Mouse (Mus musculus): Measurements from ENCODE around the gene Xpo6.
A peak's percentile ranks its signal among the peaks of the same experiment; 100 is the strongest.

Gene Xpo6

GRCm38 (mm10) chr7:126121533-126121932 is 78.8 kb downstream of the Xpo6 start:
- no peak for DNase-seq (ENCODE audit: low spot score)

GRCm38 (mm10) chr7:126119819-126120218 is 80.5 kb downstream of the Xpo6 start:
- DNase-seq (ENCODE audit: low spot score), result no peak

- no peak for DNase-seq (ENCODE audit: low spot score)
Measured at GRCm38 (mm10) chr7:126113263-126113662, 87.0 kb downstream of the Xpo6 start.

- DNase-seq (ENCODE audit: low spot score), result no peak
Measured at GRCm38 (mm10) chr7:126111230-126111629, 89.1 kb downstream of the Xpo6 start.

GRCm38 (mm10) chr7:126109898-126110297 is 90.4 kb downstream of the Xpo6 start:
- no peak for DNase-seq (ENCODE audit: low spot score)

GRCm38 (mm10) chr7:126100440-126100839 is 99.9 kb downstream of the Xpo6 start:
- no peak for DNase-seq (ENCODE audit: low spot score)

GRCm38 (mm10) chr7:126099835-126100234 is 100.5 kb downstream of the Xpo6 start:
- DNase-seq (ENCODE audit: low spot score), result no peak

- DNase-seq (ENCODE audit: low spot score), result no peak
Measured at GRCm38 (mm10) chr7:126099163-126099775, 101.0 kb downstream of the Xpo6 start.

- DNase-seq (ENCODE audit: low spot score), result no peak
Measured at GRCm38 (mm10) chr7:126097219-126097915, 102.9 kb downstream of the Xpo6 start.

GRCm38 (mm10) chr7:126096596-126096995 is 103.7 kb downstream of the Xpo6 start:
- DNase-seq (ENCODE audit: low spot score), result no peak

- no peak for DNase-seq (ENCODE audit: low spot score)
Measured at GRCm38 (mm10) chr7:126094738-126095137, 105.6 kb downstream of the Xpo6 start.

- no peak for DNase-seq (ENCODE audit: low spot score)
Measured at GRCm38 (mm10) chr7:126093162-126093561, 107.1 kb downstream of the Xpo6 start.

- peak; percentile 27 for DNase-seq (ENCODE audit: low spot score)
Measured at GRCm38 (mm10) chr7:126089782-126090181, 110.5 kb downstream of the Xpo6 start.

GRCm38 (mm10) chr7:126088155-126088554 is 112.1 kb downstream of the Xpo6 start:
- DNase-seq (ENCODE audit: low spot score), result no peak

GRCm38 (mm10) chr7:126087602-126088001 is 112.7 kb downstream of the Xpo6 start:
- DNase-seq (ENCODE audit: low spot score), result no peak

- DNase-seq (ENCODE audit: low spot score), result no peak
Measured at GRCm38 (mm10) chr7:126086321-126086741, 114.0 kb downstream of the Xpo6 start.

- no peak for DNase-seq (ENCODE audit: low spot score)
Measured at GRCm38 (mm10) chr7:126085154-126085553, 115.1 kb downstream of the Xpo6 start.

- DNase-seq (ENCODE audit: low spot score), result no peak
Measured at GRCm38 (mm10) chr7:126083980-126084348, 116.3 kb downstream of the Xpo6 start.

GRCm38 (mm10) chr7:126083341-126083979 is 116.8 kb downstream of the Xpo6 start:
- DNase-seq (ENCODE audit: low spot score), result no peak

- no peak for DNase-seq (ENCODE audit: low spot score)
Measured at GRCm38 (mm10) chr7:126082286-126082741, 118.0 kb downstream of the Xpo6 start, which contains the start of gene Gsg1l. Gene Gsg1l, minus strand, starts transcription at chr7:126082411.

GRCm38 (mm10) chr7:126081727-126082285 is 118.5 kb downstream of the Xpo6 start:
- no peak for DNase-seq (ENCODE audit: low spot score)

GRCm38 (mm10) chr7:126080949-126081654 is 119.2 kb downstream of the Xpo6 start:
- no peak for DNase-seq (ENCODE audit: low spot score)
